Mouse (Mus musculus) retina, postnatal 1 day (tissue): Measurements from ENCODE around the gene Gm21244.
"Not testable (repeated sequence)": the region's sequence is repeated elsewhere in the genome, so short reads cannot be mapped to it uniquely, and the experiment has no call there.

Source experiments
- DNase-seq: peaks from one replicate; pipeline ENCODE4 v3.0.0-alpha.2; 2012

Gm21244 gene

GRCm38 (mm10) chrY:7169193-7169592 lies at the start of gene Gm21244:
Gm21244 (minus strand) TSS chrY:7169293.
- not testable (repeated sequence) for DNase-seq
